Mouse (Mus musculus) fibroblast of lung, adult 2 months (primary cell): ENCODE results near the gene Ifitm1.
"Not testable (repeated sequence)": the region's sequence is repeated elsewhere in the genome, so short reads cannot be mapped to it uniquely, and the experiment has no call there.

Experiments used
- DNase-seq: peaks from one replicate; pipeline ENCODE4 v3.0.0-alpha.2; 2011; ENCODE audit warnings: low read depth

Ifitm1 gene

DNA sequence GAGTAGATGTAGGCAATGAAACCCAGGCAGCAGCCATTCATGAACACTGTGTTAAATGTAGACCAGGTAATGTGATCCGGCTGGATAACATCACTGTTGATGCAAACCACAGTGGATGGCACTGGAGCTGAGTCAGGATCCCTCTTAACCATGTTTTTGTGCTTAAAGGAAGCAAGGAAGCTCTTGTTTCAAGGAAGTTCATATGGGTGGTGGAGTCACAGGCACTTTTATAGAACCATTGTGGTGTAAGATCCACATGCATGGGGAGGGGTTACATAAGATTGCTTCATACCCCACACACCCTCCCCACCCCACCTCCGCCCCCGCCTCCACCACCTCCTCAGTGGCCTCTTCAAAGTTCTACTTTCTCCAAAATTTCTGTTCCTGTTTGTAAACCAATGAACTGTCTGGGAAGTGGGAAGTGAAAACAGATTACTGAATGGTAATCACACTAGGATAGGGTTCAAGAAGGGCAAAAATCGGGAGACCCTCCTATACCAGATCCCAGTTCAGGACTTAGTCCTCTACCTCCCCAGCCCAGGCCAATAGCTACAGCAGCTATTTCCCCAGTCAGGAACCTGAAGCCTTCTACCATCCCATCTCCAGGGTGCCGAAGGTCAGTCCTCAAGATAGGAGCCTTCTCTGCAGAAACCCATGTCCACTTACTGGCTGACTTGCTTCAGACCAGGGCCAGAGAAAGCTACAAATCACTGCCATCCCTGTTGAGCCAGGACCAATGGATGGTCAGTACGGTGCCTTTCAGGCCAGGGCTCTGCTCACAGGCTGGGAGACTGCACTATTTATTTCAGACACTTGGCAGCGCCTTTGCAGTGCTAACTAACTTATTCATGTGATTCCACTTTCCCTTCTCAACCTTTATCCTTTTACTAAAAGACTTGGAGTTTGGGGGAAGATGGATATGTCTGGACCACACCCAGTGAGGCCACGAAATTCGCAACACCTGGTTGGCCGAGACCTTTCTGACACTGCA, 50.0 kb downstream of the Ifitm1 start:
- DNase-seq: no peak

GRCm38 (mm10) chr7:141017824-141018223, 50.8 kb downstream of the Ifitm1 start, which contains the start of gene Ifitm6:
Gene Ifitm6 (minus strand): TSS chr7:141017924.
- DNase-seq: not testable (repeated sequence)

DNA sequence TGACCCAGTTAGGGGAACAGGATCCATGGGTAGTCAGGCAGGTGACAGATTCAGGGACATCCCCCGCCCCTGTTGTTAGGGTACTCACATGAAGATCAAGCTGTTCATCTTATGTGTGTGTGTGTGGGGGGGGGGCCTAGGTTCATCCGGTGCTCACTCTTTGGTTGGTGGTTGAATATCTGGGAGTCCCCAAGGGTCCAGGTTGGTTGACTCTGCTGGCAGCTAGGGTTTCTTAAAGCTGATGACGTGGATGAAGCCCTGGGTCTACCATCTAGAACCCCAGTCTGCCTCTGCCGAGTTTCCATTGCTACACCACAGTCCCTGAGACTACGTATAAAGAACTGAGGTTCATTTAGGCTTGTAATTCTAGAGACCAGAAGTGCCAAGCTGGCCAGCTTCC, 52.0 kb downstream of the Ifitm1 start:
- no peak for DNase-seq
